Mouse (Mus musculus): ENCODE results near the gene Chchd3.

The Chchd3 gene

DNA sequence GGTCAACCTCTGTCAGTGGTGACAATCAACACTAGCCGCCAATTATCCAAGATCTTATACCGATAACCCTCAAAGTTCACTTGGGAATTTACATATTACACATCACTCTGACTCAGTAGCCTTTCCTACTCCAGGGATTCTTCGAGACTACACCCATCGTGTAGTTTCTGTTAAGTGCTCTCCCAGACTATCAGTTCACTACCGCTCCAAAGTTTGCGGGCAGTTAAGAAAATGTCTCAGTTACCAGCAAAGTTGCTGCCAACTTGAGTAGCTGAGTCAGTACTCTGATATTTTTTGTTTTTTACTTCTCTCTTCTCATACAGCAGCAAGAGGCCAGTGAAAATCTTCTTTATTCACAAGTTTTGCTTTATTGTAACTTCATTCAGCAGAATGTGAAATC lies 31.8 kb downstream of the Chchd3 start:
- in situ Hi-C loops (cut with MboI; ENCODE audit: unreplicated experiment in 2 of 2), result no loop called here

GRCm38 (mm10) chr6:33025041-33025440 lies 35.0 kb downstream of the Chchd3 start:
- in situ Hi-C loops (cut with MboI; ENCODE audit: unreplicated experiment in 2 of 2), result no loop called here

GRCm38 (mm10) chr6:33004607-33005006 lies 55.5 kb downstream of the Chchd3 start:
- in situ Hi-C loops (cut with MboI; ENCODE audit: unreplicated experiment in 2 of 2), result no loop called here

DNA sequence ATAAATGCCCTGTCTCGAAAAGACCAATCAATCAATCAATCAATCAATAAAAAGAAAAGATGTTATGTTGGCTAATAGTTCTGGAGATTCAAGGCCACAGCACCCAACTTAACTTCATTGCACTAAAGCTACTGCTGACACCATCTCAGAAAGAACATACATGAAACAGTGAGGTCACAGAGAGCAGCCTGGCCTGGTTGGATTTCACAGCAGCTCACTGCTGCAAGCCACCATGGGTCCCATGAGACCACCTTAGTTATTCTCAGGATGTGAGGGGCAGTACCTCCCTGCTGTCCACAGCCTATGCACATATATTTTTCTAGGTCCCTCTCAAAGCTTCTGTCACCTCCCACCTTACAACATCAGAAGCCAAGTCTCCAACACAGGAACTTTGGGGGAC lies 57.1 kb downstream of the Chchd3 start:
- in situ Hi-C loops (cut with MboI; ENCODE audit: unreplicated experiment in 2 of 2), result no loop called here

DNA sequence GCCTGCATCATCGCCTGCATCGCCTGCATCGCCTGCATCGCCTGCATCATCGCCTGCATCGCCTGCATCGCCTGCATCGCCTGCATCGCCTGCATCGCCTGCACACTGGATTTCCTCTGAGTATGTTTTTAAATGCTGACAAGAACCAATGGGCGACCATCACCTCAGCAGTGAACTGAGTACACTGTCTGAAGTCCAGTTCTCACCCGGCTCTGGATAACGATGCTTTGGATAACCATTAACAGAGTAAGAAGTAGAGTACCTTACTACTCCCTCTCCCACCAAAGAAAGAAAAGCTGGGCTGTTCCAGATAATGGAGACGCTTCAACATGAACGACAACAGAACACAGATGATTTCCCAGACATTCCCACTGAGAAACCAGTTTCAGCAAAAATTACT lies 58.8 kb downstream of the Chchd3 start:
- in situ Hi-C loops (cut with MboI; ENCODE audit: unreplicated experiment in 2 of 2), result no loop called here

DNA sequence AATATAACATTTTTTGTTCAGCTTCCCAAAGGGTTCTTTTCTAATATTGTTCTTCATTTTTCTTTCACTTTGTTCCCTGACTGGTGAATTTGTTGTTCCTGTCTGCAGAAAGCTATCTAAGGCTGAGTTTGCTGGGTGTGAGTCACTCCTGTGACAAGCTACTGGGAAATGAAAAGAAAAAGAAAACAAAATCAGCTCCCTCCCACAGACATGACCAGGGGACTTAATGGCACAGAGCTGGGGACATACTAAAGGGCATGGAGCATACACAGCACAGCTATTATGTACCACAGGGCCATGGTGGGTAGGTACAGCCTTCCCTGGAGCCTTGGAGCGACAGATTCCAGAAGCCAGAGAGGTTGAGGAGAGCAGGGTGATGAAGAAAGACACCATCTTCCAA lies 63.5 kb downstream of the Chchd3 start:
- in situ Hi-C loops (cut with MboI; ENCODE audit: unreplicated experiment in 2 of 2), result no loop called here

DNA sequence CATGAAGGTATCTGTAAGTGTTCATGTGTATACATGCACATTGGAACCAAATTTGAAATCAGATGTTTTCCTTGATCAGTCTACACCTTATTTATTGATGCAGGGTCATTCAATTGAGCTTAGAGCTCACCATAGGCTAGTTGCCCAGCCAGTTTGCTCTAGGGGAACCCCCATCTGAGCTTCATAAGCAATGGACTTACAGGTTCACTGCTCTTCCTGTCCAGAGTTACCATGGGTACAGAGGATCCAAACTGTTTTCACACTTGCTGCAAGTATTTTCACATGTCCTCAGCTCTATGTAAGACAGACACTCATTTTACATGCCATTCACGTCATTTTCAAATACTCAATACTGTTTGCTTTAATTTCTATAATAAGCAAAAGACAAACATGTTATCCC lies 66.2 kb downstream of the Chchd3 start:
- in situ Hi-C loops (cut with MboI; ENCODE audit: unreplicated experiment in 2 of 2), result no loop called here

- in situ Hi-C loops (cut with MboI; ENCODE audit: unreplicated experiment in 2 of 2), result no loop called here
Measured at GRCm38 (mm10) chr6:32990061-32990633, 69.9 kb downstream of the Chchd3 start.

DNA sequence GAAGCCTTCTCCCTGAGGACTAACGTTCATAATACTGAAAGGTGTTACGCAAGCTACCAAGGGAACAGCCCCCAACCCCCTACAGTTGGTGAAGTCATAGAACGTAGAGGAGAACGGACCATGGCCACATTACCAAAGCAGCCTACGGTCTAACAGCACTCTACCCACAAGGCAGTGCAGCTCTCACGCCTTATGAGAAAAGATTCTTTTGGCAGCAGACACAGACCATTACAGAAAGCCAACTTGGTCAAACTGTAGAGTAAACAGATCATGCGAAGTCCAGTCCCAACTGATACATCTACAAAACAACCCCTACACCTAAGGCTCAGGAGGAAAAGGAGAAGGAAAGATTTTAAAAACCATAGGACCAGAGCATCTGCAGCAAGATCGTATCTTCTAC lies 71.5 kb downstream of the Chchd3 start:
- in situ Hi-C loops (cut with MboI; ENCODE audit: unreplicated experiment in 2 of 2), result no loop called here

DNA sequence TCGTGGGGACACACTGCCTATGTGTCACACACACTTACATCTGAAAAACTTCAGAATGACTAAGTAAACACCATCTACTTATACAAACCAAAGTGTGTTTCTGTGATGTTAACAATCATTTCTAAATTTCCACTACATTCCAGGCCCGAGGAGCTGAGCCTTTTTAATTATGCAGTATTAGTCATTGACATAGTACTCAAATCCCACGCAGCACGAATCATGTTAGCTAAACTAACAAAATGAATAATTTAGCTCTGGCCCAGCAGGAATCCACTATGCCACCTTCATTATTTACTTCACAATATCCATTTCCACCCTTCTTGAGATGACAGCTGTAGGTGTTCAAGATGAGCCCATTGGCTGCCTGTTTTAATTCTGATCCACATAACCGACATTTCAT lies 76.2 kb downstream of the Chchd3 start:
- in situ Hi-C loops (cut with MboI; ENCODE audit: unreplicated experiment in 2 of 2), result no loop called here

- in situ Hi-C loops (cut with MboI; ENCODE audit: unreplicated experiment in 2 of 2), result no loop called here
Measured at GRCm38 (mm10) chr6:32981253-32981652, 78.8 kb downstream of the Chchd3 start.

DNA sequence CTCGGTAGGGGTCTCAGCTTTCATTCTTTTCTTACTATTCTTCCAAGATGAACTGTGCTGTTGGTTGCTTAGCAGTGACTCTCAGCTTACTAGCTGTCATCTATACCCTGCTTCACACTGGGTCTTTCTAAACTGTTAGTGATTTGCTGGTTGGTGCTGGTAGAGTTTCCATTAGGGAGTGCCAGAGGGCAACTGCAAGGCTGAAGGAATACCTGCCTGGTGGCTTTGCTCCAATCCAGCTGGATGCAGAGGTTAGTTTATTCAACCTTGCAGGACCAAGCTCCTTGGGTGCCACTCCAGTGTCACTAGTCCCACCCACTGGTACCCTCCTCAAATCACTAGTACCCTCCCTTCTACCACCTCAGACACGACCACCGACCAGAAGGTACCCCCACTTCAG lies 81.2 kb downstream of the Chchd3 start:
- in situ Hi-C loops (cut with MboI; ENCODE audit: unreplicated experiment in 2 of 2), result no loop called here

- in situ Hi-C loops (cut with MboI; ENCODE audit: unreplicated experiment in 2 of 2), result no loop called here
Measured at GRCm38 (mm10) chr6:32971926-32972325, 88.1 kb downstream of the Chchd3 start.

GRCm38 (mm10) chr6:32968971-32969370 lies 91.1 kb downstream of the Chchd3 start:
- in situ Hi-C loops (cut with MboI; ENCODE audit: unreplicated experiment in 2 of 2), result no loop called here

DNA sequence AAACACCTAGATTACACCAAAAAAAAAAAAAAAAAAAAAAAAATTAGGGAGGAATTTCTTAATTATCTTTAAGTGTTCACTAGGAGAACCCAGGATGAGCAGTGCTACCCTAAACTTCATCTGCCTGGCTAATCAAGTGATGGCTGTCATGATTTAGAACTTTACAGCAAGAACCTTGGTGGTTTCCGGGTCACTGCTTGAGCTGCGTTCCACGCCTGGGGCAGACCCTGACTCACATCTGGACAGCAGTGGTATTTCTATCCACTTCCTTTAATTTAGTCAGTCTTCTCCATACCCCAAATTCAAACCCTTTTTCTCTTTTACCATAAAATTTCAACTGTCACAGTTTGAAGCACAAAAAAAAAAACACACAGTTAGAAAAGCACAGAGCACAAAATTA lies 98.0 kb downstream of the Chchd3 start:
- in situ Hi-C loops (cut with MboI; ENCODE audit: unreplicated experiment in 2 of 2), result no loop called here

DNA sequence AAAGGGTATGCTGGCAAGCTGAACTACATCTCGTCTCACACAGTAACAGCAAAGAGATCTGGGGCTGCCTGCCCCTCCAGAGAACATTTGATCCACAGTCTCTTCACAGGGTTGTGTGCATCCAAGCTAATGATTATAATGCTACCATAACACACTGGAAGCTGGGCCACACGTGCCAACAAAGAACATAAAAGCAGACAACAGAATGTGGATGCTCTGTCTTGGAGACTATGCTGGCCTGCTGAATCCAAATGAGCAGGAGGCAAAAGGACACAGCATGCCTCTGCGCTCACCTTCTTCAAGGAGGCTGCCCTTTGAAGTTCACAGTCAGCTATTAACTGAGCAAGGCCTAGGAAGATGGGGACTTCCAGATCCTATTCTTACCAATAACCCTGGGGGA lies 98.6 kb downstream of the Chchd3 start:
- in situ Hi-C loops (cut with MboI; ENCODE audit: unreplicated experiment in 2 of 2), result no loop called here

GRCm38 (mm10) chr6:32959816-32960550 lies 100.1 kb downstream of the Chchd3 start:
- in situ Hi-C loops (cut with MboI; ENCODE audit: unreplicated experiment in 2 of 2), result no loop called here

DNA sequence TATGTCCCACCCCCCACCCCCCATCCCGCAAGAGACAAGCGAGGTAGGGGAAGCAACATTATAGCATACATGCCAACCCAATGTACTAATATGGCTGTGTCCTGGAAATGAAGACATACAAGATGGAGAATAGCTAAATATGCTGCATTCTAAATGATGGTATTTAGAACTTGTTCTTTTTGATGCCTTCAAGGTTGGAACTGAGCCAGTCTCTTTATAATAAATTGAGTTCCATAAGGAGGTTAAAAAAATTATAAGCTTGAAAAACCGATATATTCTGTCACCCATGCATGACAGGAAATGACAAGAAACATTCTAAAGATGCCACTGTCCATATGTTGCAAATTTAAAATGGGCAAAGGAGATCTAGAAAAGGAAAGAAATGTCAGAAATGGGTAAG lies 104.6 kb downstream of the Chchd3 start:
- in situ Hi-C loops (cut with MboI; ENCODE audit: unreplicated experiment in 2 of 2), result no loop called here

GRCm38 (mm10) chr6:32950973-32951372 lies 109.1 kb downstream of the Chchd3 start:
- in situ Hi-C loops (cut with MboI; ENCODE audit: unreplicated experiment in 2 of 2), result no loop called here

DNA sequence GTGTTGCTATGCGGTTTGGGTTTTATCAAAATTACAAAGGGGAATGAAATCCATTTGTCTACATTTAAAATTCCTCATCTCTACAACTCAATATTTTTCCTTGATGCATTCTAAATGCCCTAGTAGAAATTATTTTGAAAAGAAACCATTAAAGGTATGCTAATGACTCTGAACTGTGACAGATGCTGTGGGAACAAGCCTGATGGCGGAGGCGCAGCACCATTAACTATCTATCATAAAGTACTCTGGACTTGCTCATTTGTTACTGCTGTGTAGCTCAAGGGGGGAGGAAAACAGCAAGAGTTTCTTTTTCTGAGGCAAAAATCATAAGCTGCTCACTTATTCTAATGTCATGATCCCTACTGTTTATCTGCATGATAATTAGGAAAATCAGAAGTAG lies 110.4 kb downstream of the Chchd3 start:
- in situ Hi-C loops (cut with MboI; ENCODE audit: unreplicated experiment in 2 of 2), result no loop called here

- in situ Hi-C loops (cut with MboI; ENCODE audit: unreplicated experiment in 2 of 2), result no loop called here
Measured at GRCm38 (mm10) chr6:32947225-32947624, 112.8 kb downstream of the Chchd3 start.

DNA sequence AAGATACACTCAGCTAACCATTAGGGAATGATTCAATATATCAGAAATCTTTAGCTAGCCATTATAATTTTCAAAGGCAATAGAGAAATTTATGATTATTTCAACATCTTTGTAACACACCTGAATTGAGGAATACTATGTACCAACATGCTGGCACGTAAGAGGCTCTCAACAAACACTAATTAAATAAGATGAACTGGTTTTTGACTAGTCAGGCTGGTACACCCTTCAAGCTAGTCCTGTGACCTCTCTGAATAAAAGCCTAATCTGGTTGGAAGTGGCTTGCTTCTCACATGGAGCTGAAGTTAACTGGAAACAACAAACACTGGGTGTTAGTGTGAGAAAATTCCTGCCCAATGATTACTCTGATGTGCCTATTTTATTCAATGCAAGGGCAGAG lies 115.1 kb downstream of the Chchd3 start:
- in situ Hi-C loops (cut with MboI; ENCODE audit: unreplicated experiment in 2 of 2), result no loop called here

DNA sequence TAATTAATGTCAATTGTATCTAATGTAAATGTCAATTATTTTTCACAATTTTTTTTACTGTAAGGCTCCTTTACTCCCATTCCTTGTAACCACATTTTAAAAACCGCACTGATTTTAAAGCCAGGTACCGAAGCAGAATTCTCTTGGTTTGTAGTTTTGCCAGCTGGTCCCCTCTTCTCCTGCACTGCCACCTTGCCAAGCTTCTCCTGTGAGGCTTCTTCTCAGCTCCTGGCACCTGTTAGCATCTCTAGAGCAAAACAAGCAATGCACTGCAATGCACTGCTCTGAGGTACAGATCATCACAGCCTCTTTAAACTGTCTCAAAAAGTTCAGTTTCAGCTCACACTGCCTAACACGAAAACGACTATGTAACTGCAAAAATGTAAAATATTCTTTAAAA lies 116.4 kb downstream of the Chchd3 start:
- in situ Hi-C loops (cut with MboI; ENCODE audit: unreplicated experiment in 2 of 2), result no loop called here

Data from v-Abl transformed pro-B cells (cell line).